Mouse (Mus musculus) neural tube, embryonic 14.5 days (tissue): Measurements from ENCODE around the gene Gzmk. TPM values are rescaled to one million over a fixed set of nuclear protein-coding genes. Genes with fewer than 3 reads are reported as not detected.
A peak's percentile ranks its signal among the peaks of the same experiment; 100 is the strongest.

Experiments
- ATAC-seq: fragments of 200-750 bp; cut with Nextera tagmentation; 2 replicates; pipeline ENCODE4 v1.8.0; 2017; ENCODE audit warnings: low read depth, mild to moderate bottlenecking, moderate TSS enrichment, moderate library complexity
- H3K27ac ChIP-seq: fragments of 300-500 bp; sonication (generic); 2 replicates; pipeline ENCODE4 v1.5.1; 2014; ENCODE audit warnings: low read depth, mild to moderate bottlenecking, control low read depth, low read length, moderate library complexity, mixed read lengths
- H3K27me3 ChIP-seq: fragments of 300-500 bp; sonication (generic); 2 replicates; pipeline ENCODE4 v1.6.1; 2014; ENCODE audit warnings: low read length; ENCODE audit not compliant: control insufficient read depth, insufficient read depth
- H3K36me3 ChIP-seq: fragments of 300-500 bp; sonication (generic); 2 replicates; pipeline ENCODE4 v1.6.1; 2014; ENCODE audit warnings: low read length, mixed read lengths; ENCODE audit not compliant: control insufficient read depth, insufficient read depth
- H3K4me1 ChIP-seq: fragments of 300-500 bp; sonication (generic); 2 replicates; pipeline ENCODE4 v1.6.1; 2014; ENCODE audit warnings: low read length; ENCODE audit not compliant: control insufficient read depth, insufficient read depth
- H3K4me2 ChIP-seq: fragments of 300-500 bp; sonication (generic); 2 replicates; pipeline ENCODE4 v1.6.1; 2014; ENCODE audit warnings: mild to moderate bottlenecking, low read depth, low read length, control low read depth
- H3K4me3 ChIP-seq: fragments of 300-500 bp; sonication (generic); 2 replicates; pipeline ENCODE4 v1.5.1; 2014; ENCODE audit warnings: low read depth, low read length, control low read depth, mixed read lengths
- H3K9ac ChIP-seq: fragments of 300-500 bp; sonication (generic); replicated peaks from 2 replicates; pipeline ENCODE4 v1.6.1; 2014; ENCODE audit warnings: low read depth, mild to moderate bottlenecking, control low read depth, low read length, mixed read lengths
- H3K9me3 ChIP-seq: fragments of 300-500 bp; sonication (generic); 2 replicates; pipeline ENCODE4 v1.6.1; 2016; ENCODE audit warnings: low read length; ENCODE audit not compliant: control insufficient read depth
- WGBS: fragments of 180-500 bp; shearing (Covaris S2); extraction: QIAGEN DNeasy Blood & Tissue Kit; methylation state at CpG from one replicate; pipeline ENCODE4 v1.1.7; 2014; 5-methylcytosine and 5-hydroxymethylcytosine counted together
- polyA plus RNA-seq: library from polyadenylated mRNA; unstranded; fragments of >200 nt; fragmentation: Nextera tagmentation; extraction: Ambion mirVana; gene quantifications from 2 replicates; pipeline ENCODE4 v1.2.1, GENCODE M21; 2014

Gzmk gene
- polyA plus RNA-seq, 1 experiment from 2014 or later = not detected

DNA sequence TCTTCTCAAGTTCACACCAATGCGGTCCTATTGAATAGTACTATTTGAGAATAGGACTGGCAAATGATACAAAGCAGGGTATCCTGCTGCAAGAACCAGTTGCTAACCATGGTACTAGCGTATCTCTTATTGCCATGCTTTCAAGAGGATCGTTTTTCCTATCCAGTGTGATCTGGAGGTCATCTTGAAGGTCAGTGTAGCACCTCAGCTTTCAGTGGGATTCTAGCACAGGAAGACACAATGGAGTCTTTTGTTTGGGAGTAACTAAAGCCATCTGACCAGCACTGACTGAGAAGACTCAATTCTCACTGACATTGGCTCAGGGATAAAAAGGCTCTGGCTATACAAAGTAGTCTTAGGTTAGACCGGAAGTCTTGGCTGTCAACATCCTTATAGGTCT is 74.2 kb downstream of the Gzmk start:
- Histone ChIP-seq H3K36me3 (no peaks in the 10 kb centered on the region), H3K4me2 (no peak overlapping the region), H3K9ac (no peak overlapping the region), H3K27ac (no peak overlapping the region), H3K4me3 (no peak overlapping the region), H3K27me3 (no peaks in the 10 kb centered on the region), H3K9me3 (no peaks in the 10 kb centered on the region), H3K4me1 (no peaks in the 10 kb centered on the region)
- no peak for ATAC-seq
- WGBS = 86% methylated on average over 4 of the region's 4 CpGs

DNA sequence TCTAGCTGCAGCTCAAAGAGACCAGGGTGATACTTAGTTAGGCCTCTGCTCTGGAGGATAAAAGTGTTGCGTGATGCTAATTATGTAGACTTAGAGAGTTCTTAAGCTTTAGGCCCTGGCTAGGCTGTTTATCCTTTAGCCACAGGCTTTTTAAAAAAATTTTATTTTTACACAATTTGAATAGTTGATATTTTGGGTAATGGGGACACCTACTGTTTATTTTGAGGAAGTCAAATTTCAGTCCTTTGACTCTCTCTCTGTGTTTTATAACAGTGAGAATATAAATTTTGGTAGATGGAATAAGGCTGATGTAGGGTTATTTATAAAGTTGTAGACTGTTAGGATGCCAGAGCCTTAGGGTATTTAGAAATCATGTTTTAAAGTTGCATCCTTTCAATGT is 86.1 kb downstream of the Gzmk start:
- H3K27ac ChIP-seq = no peak overlapping the region
- H3K36me3 ChIP-seq = no peaks in the 10 kb centered on the region
- 98% methylated on average over 1 of the region's 1 CpGs for WGBS
- H3K4me3 ChIP-seq = no peak overlapping the region
- H3K27me3 ChIP-seq = no peaks in the 10 kb centered on the region
- no peak overlapping the region for H3K9ac ChIP-seq
- ATAC-seq = no peak
- H3K4me1 ChIP-seq = no peaks in the 10 kb centered on the region
- H3K4me2 ChIP-seq = no peak overlapping the region
- H3K9me3 ChIP-seq = no peaks in the 10 kb centered on the region

DNA sequence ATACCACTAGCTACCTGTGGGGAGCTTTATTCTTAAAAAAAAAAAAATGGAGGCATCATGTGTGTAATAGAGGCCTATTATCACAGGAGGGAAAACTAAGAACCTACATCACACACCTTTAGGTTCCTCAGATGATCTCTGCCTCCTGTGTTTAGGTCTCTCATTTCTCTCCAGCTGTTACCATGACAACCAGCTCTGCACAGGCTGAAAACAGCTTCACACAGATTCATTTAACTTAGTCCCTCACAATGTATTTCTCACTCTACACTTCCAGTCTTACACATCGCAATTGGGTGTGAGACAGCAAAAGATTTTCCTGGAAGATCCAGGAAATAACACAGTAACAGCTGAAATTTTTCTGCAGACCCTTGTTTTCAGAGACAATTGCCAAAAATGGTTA is 95.7 kb downstream of the Gzmk start:
- Histone ChIP-seq H3K36me3 (no peaks in the 10 kb centered on the region), H3K4me2 (no peak overlapping the region), H3K4me3 (no peak overlapping the region), H3K9me3 (no peaks in the 10 kb centered on the region), H3K4me1 (no peaks in the 10 kb centered on the region), H3K27me3 (no peaks in the 10 kb centered on the region), H3K9ac (no peak overlapping the region), H3K27ac (no peak overlapping the region)
- 81% methylated on average over 1 of the region's 1 CpGs for whole genome bisulfite sequencing
- ATAC-seq = peak; percentile 66; the same call in 1 of the 2 replicates

Other genes with a start within 250 kb of the Gzmk start
- gene Ccno, start 238.1 kb downstream of the Gzmk start, polyA plus RNA-seq = 0.21 TPM in 1 of 2 replicates, not detected in the other
- 0.11 TPM in 1 of 2 replicates, not detected in the other for gene Mcidas, start 232.1 kb downstream of the Gzmk start, polyA plus RNA-seq
- 0.12 TPM in 1 of 2 replicates, not detected in the other for gene Cdc20b, start 190.8 kb downstream of the Gzmk start, polyA plus RNA-seq
- 34.1 and 75.7 TPM in 2 replicates for gene Gpx8, start 179.5 kb downstream of the Gzmk start, polyA plus RNA-seq
- gene Gzma, start 124.9 kb downstream of the Gzmk start, polyA plus RNA-seq = not detected in 2 replicates
- gene Esm1, start 16.2 kb downstream of the Gzmk start, polyA plus RNA-seq = 0.19 and 1.0 TPM in 2 replicates
- gene BC067074, start 67.3 kb upstream of the Gzmk start, polyA plus RNA-seq = 0.51 and 0.84 TPM in 2 replicates